Mouse (Mus musculus): Measurements from ENCODE around the gene Defb22.

DNA sequence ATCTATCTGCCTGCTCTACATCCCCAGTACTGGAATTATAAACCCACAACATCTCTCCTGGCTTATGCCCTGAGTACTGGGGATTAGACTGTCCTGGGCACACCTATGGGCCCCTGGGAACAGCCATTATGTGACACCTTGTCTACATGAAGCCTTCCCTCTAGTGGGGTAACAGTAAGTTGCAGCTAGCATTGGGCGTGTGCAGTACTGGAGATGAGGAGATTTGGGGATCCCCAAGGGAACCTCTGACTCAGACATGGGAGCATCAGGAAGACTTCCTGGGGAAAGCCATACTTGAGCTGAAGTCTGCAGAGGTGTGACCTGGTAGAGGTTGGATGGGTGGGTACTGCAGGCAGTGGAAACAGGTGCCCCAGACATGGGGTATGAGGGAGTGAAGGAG lies 51.0 kb downstream of the Defb22 start:
- peak; percentile 44 for TF ChIP-seq CTCF (IDR thresholded peaks at IDR 0.05; ENCODE audit: low read depth)
- TF ChIP-seq EP300 (IDR thresholded peaks at IDR 0.05; ENCODE audit: low read depth), result no peak

Measured in heart, postnatal 0 days (tissue).